Mouse (Mus musculus) urinary bladder, postnatal 10 days (tissue): ENCODE data around the gene Smg6.

Experiments used
- DNase-seq: peaks from one replicate; pipeline ENCODE4 v3.0.0; 2022; ENCODE audit warnings: low spot score

The Smg6 gene

GRCm38 (mm10) chr11:75049146-75049545, 123.5 kb downstream of the Smg6 start:
- no peak for DNase-seq

- no peak for DNase-seq
Observed at GRCm38 (mm10) chr11:75049807-75050206, 124.2 kb downstream of the Smg6 start.

GRCm38 (mm10) chr11:75051239-75051638, 125.6 kb downstream of the Smg6 start:
- DNase-seq: no peak

- DNase-seq: no peak
Observed at GRCm38 (mm10) chr11:75051712-75052550, 126.3 kb downstream of the Smg6 start.

GRCm38 (mm10) chr11:75053020-75053419, 127.4 kb downstream of the Smg6 start:
- DNase-seq: no peak

GRCm38 (mm10) chr11:75053722-75054121, 128.1 kb downstream of the Smg6 start:
- DNase-seq: no peak

- DNase-seq: no peak
Observed at GRCm38 (mm10) chr11:75054184-75054877, 128.7 kb downstream of the Smg6 start.

- DNase-seq: no peak
Observed at GRCm38 (mm10) chr11:75054878-75055214, 129.2 kb downstream of the Smg6 start.

GRCm38 (mm10) chr11:75062650-75063049, 137.0 kb downstream of the Smg6 start:
- DNase-seq: no peak

- DNase-seq: no peak
Observed at GRCm38 (mm10) chr11:75064266-75064665, 138.6 kb downstream of the Smg6 start.

- no peak for DNase-seq
Observed at GRCm38 (mm10) chr11:75071352-75071751, 145.7 kb downstream of the Smg6 start.

GRCm38 (mm10) chr11:75072932-75073625, 147.5 kb downstream of the Smg6 start:
- no peak for DNase-seq

- no peak for DNase-seq
Observed at GRCm38 (mm10) chr11:75073696-75074095, 148.1 kb downstream of the Smg6 start.

GRCm38 (mm10) chr11:75074543-75074942, 148.9 kb downstream of the Smg6 start:
- no peak for DNase-seq

- DNase-seq: no peak
Observed at GRCm38 (mm10) chr11:75078616-75079015, 153.0 kb downstream of the Smg6 start.

GRCm38 (mm10) chr11:75083031-75083430, 157.4 kb downstream of the Smg6 start:
- no peak for DNase-seq

GRCm38 (mm10) chr11:75092159-75092558, 166.5 kb downstream of the Smg6 start:
- no peak for DNase-seq

- no peak for DNase-seq
Observed at GRCm38 (mm10) chr11:75092656-75093055, 167.0 kb downstream of the Smg6 start.

- no peak for DNase-seq
Observed at GRCm38 (mm10) chr11:75094759-75095158, 169.1 kb downstream of the Smg6 start.

- DNase-seq: no peak
Observed at GRCm38 (mm10) chr11:75102763-75103339, 177.2 kb downstream of the Smg6 start.

GRCm38 (mm10) chr11:75106614-75107013, 181.0 kb downstream of the Smg6 start:
- no peak for DNase-seq

- no peak for DNase-seq
Observed at GRCm38 (mm10) chr11:75108909-75109308, 183.3 kb downstream of the Smg6 start.

GRCm38 (mm10) chr11:75116379-75116778, 190.8 kb downstream of the Smg6 start:
- DNase-seq: no peak
